Mouse (Mus musculus) activated CD4-positive, CD25-positive, alpha-beta regulatory T cell, adult 4 months (primary cell): Measurements from ENCODE around the gene Olfr165. TPM values are rescaled to one million over a fixed set of nuclear protein-coding genes. Genes with fewer than 3 reads are reported as not detected.
"Not testable (repeated sequence)": the region's sequence is repeated elsewhere in the genome, so short reads cannot be mapped to it uniquely, and the experiment has no call there.

ENCODE experiments used
- ATAC-seq: one replicate; pipeline ENCODE4 v1.8.0; 2017
- polyA plus RNA-seq, 2 experiments: library from polyadenylated mRNA; unstranded; fragments of 100-300 nt; shearing (Covaris generic); gene quantifications; one replicate each; pipeline ENCODE4 v1.2.1; 2017

Olfr165 gene
- polyA plus RNA-seq, result not detected

DNA sequence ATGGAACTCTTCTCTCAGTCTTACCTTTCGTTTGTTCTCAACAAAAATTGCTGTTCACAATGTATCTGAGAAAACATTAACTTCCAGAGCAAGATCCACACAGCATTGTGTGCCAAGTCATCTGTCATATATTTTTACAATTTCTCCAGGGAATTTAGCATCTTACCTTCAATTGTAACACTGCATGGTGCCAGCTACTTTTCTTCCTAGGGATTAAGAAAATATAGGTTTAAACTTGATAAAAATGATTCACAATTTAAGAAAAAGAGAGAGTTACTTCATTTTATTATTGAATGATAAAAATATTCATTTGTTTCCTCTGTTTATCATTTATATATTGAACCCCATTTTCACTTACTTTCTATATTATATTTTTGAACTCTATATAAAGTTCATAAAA, at the start of gene Olfr165:
Olfr165 (minus strand) TSS at position 101 of the 400 bp plus-strand sequence.
- ATAC-seq, result no peak

DNA sequence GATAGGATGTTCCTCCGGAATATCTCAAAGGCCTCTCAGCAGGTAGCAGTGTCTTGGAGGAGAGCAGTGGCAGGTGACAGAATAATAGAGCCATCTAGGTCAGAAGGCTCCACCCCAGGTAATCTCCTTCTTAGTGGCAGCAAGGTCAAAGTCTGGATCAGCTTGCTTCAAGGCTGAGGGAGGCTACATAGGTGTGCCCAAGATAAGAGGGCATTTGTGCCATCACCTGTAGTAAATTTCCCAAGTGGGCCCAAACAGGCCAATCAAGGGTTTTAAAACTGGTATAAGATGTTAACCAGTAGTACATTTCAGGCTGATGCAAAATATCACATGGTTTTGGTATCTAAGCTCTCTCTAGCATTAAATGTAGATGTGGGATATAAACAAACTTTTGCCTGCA, 41.4 kb upstream of the Olfr165 start:
- ATAC-seq, result no peak

DNA sequence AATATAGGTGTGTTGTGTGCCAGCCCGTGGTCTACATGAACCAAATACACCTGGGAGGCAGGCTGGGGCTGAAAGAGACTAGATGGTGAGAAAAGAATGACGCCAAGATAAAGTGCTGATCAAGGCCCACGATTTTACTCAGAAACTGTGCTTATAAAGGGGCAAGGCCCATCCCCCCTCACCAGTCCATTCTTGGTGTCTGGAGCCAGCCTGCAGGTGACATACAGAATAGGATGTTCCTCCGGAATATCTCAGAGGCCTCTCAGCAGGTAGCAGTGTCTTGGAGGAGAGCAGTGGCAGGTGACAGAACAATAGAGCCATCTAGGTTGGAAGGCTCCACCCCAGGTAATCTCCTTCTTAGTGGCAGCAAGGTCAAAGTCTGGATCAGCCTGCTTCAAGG, 35.8 kb upstream of the Olfr165 start:
- ATAC-seq, result not testable (repeated sequence)

DNA sequence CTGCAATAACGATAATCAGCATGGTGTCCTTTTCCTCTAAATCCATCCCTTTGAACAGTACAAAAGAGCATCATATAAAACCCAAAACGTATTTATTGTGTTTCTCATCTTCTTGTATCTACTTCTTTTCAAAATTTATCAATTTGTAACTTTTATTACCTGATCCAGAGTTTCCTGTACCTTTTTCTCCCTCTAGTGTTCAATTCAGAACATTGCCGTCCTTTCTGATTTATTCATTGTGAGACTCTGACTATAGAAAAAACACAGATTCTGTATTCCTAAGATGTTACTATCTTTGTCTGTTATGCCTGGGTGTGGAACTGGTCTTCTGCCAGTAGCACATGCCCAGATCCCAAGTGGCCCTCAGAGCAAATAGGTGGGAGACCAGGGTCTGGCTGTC, 35.0 kb downstream of the Olfr165 start:
- ATAC-seq, result no peak

Other genes starting within 250 kb of the Olfr165 start
- not detected for gene Olfr164, start 109.1 kb downstream of the Olfr165 start, polyA plus RNA-seq
- not detected for gene Olfr166, start 60.6 kb upstream of the Olfr165 start, polyA plus RNA-seq
- gene Olfr167, start 99.1 kb upstream of the Olfr165 start, polyA plus RNA-seq, result not detected
- not detected for gene Olfr168, start 112.4 kb upstream of the Olfr165 start, polyA plus RNA-seq
- not detected for gene Olfr169, start 148.7 kb upstream of the Olfr165 start, polyA plus RNA-seq
- not detected for gene Olfr170, start 188.7 kb upstream of the Olfr165 start, polyA plus RNA-seq
- gene Olfr171, start 206.8 kb upstream of the Olfr165 start, polyA plus RNA-seq, result not detected